In genomic region chrX:139782278-139783044, GRCm38 (mm10) we compare ENCODE assay signal across 16 mouse cellular contexts. TPM values are rescaled to one million over a fixed set of nuclear protein-coding genes. Genes with fewer than 3 reads are reported as not detected.
A peak's percentile ranks its signal among the peaks of the same experiment; 100 is the strongest.
DNase-seq lines count a peak whose midpoint lies in the region; ATAC-seq and TF ChIP-seq lines count a peak whose summit lies in the region.
"Had no signal": no experiment of that assay in that cellular context is flagged by ENCODE, and none has a peak within 500 bp of the region (broad histone marks: within the 10 kb centered on the region; RNA-seq: fewer than 3 reads in every experiment).

Gene Ripply1, minus strand, starts transcription at chrX:139782353.

- no peak within 1 kb of the TSS for H3K9ac ChIP-seq in liver, embryonic 12.5 days
- H3K9ac ChIP-seq: heart, embryonic 15.5 days; kidney, embryonic 15.5 days; liver, embryonic 14.5 days had no signal

- TF ChIP-seq CTCF in E14TG2a.4 (conservative IDR thresholded peaks at IDR 0.05; ENCODE audit: low read length), result no peak
- no peak for TF ChIP-seq CTCF in left cerebral cortex, adult 2 months (IDR thresholded peaks at IDR 0.05)

- WGBS in liver, embryonic 12.5 days (ENCODE audit: insufficient replicate concordance), result 64% methylated on average over 6 of the region's 6 CpGs

- intact Hi-C loops in left cerebral cortex, adult 2 months (cut with DNase I), result loop anchor here (5.0 kb wide), 1 partner anchor 35 kb away; no protein-coding TSS in a partner anchor

- no peaks in the 10 kb centered on the region for H3K9me3 ChIP-seq in E14TG2a.4 (ENCODE audit: low read length)
- no peaks in the 10 kb centered on the region for H3K9me3 ChIP-seq in liver, embryonic 12.5 days (replicated peaks)
- H3K9me3 ChIP-seq: heart, embryonic 15.5 days; kidney, embryonic 15.5 days had no signal

- peak; percentile 89 for DNase-seq in ES-CJ7 (ENCODE audit: low read depth, low spot score)
- peak; percentile 27 for DNase-seq in embryo, embryonic 9.5 days (ENCODE audit: extremely low spot score)
- DNase-seq in left cerebral cortex, adult 2 months (ENCODE audit: extremely low spot score in 1 of 2, low spot score in 2 of 2), result no peak
- DNase-seq in adrenal gland, postnatal 36 days, result no peak
- DNase-seq in kidney, postnatal 10 days, result no peak
- DNase-seq: right cerebral cortex, postnatal 25 days; thymus, adult 2 months had no signal

- no peaks in the 10 kb centered on the region for H3K27me3 ChIP-seq in E14TG2a.4 (ENCODE audit: insufficient read depth, low read length)
- H3K27me3 ChIP-seq in liver, embryonic 12.5 days (replicated peaks), result peaks cover 7% of the 10 kb centered on the region; the same call in 1 of the 2 replicates
- H3K27me3 ChIP-seq: heart, embryonic 15.5 days had no signal

- peaks cover 23% of the 10 kb centered on the region for H3K36me3 ChIP-seq in E14TG2a.4 (ENCODE audit: insufficient read depth, low read length)
- no peaks in the 10 kb centered on the region for H3K36me3 ChIP-seq in liver, embryonic 12.5 days
- H3K36me3 ChIP-seq: heart, embryonic 15.5 days; kidney, embryonic 15.5 days had no signal

- peak within 1 kb of the TSS; percentile 74 for H3K4me3 ChIP-seq in E14TG2a.4 (replicated peaks; ENCODE audit: low read length)
- H3K4me3 ChIP-seq in liver, embryonic 12.5 days, result no peak within 1 kb of the TSS
- no peak within 1 kb of the TSS for H3K4me3 ChIP-seq in left cerebral cortex, adult 2 months
- H3K4me3 ChIP-seq: heart, embryonic 15.5 days; kidney, embryonic 15.5 days had no signal

- no peak within 1 kb of the TSS for H3K4me2 ChIP-seq in liver, embryonic 12.5 days
- H3K4me2 ChIP-seq: heart, embryonic 15.5 days; kidney, embryonic 15.5 days had no signal

- peaks cover 71% of the 10 kb centered on the region for H3K4me1 ChIP-seq in E14TG2a.4 (replicated peaks; ENCODE audit: low read depth, low read length)
- H3K4me1 ChIP-seq in liver, embryonic 12.5 days, result peaks cover 22% of the 10 kb centered on the region
- H3K4me1 ChIP-seq: kidney, embryonic 15.5 days had no signal

- ATAC-seq in liver, embryonic 12.5 days, result no peak

- H3K27ac ChIP-seq in liver, embryonic 12.5 days, result 0 out of 2 replicates have a peak within 1 kb of the TSS, but pooled peaks have one; percentile 4
- H3K27ac ChIP-seq in left cerebral cortex, adult 2 months, result no peak within 1 kb of the TSS
- H3K27ac ChIP-seq: heart, embryonic 15.5 days; kidney, embryonic 15.5 days; liver, embryonic 14.5 days had no signal

RNA-seq across cellular contexts. Expression of gene Ripply1, which starts in this region (rescaled TPM):
- polyA plus RNA-seq in liver, embryonic 12.5 days (2016; fragmentation: Nextera tagmentation; extraction: Ambion mirVana), result not detected in 2 replicates
- total RNA-seq in left cerebral cortex, adult 2 months (2021), result not detected
- total RNA-seq in adrenal gland, postnatal 36 days (2021), result not detected
- total RNA-seq: adrenal gland, postnatal 25 days; common myeloid progenitor, adult 5-6 weeks; layer of hippocampus, adult 8-10 months; left cerebral cortex, postnatal 10 days had no signal
- polyA plus RNA-seq: heart, embryonic 15.5 days; kidney, embryonic 15.5 days had no signal

Comparison
In these comparisons a context has a peak if more than half of its experiments do, and no peak if none do; other contexts are left out.
1. DNase-seq: peak in ES-CJ7 (single experiment) and embryo, embryonic 9.5 days (single experiment); none in left cerebral cortex, adult 2 months (0 of 2), adrenal gland, postnatal 36 days (0 of 2) and kidney, postnatal 10 days (single experiment).